Mouse (Mus musculus): ENCODE measurements around the gene Trpm1.

GRCm38 (mm10) chr7:64231001-64231400 is 77.4 kb downstream of the Trpm1 start:
- TF ChIP-seq CTCF (IDR thresholded peaks at IDR 0.05; ENCODE audit: insufficient read depth, low read depth, low read length) (no peak), POLR2A (IDR thresholded peaks at IDR 0.05; ENCODE audit: insufficient read depth, low read depth, low read length) (no peak)

Data from olfactory bulb, adult 2 months (tissue).